Mouse (Mus musculus): ENCODE measurements around the gene Tex44.

- TF ChIP-seq CTCF (IDR thresholded peaks at IDR 0.05; ENCODE audit: control insufficient read depth, insufficient read depth, insufficient replicate concordance, low read depth, low read length) (no peak), POLR2A (IDR thresholded peaks at IDR 0.05; ENCODE audit: control insufficient read depth, low read depth, low read length) (no peak)
Measured at GRCm38 (mm10) chr1:86470519-86471181, 44.5 kb downstream of the Tex44 start.

Data from testis, adult 2 months (tissue).